Mouse (Mus musculus) lung, adult 2 months (tissue): ENCODE measurements around the gene Mlst8.
A peak's percentile ranks its signal among the peaks of the same experiment; 100 is the strongest.

Experiments used
- CTCF ChIP-seq: fragments of 200-500 bp; IDR thresholded peaks from 2 replicates; pipeline ENCODE4 v1.5.1; 2011; ENCODE audit warnings: mild to moderate bottlenecking, low read length, control low read depth; ENCODE audit not compliant: insufficient read depth
- POLR2A ChIP-seq: fragments of 200-500 bp; IDR thresholded peaks from 2 replicates; pipeline ENCODE4 v1.6.1; 2011; ENCODE audit warnings: low read depth, mild to moderate bottlenecking, control low read depth, low read length, borderline replicate concordance; ENCODE audit errors: extremely low read depth

GRCm38 (mm10) chr17:24494627-24495335 lies 15.9 kb upstream of the Mlst8 start:
- TF ChIP-seq CTCF, result peak; percentile 64
- no peak for TF ChIP-seq POLR2A
